Mouse (Mus musculus): ENCODE measurements at regions not wholly inside any gene's neighbourhood (a gene's known extent, or its start where the extent isn't known, plus 50 kb on each side); places are given as distances from the start of the nearest gene placed in this dataset.

GRCm38 (mm10) chr14:15273107-15273506 lies 165.7 kb downstream of the Lrrc3b start:
- no peak for DNase-seq

GRCm38 (mm10) chr14:15272364-15272763 lies 166.4 kb downstream of the Lrrc3b start:
- no peak for DNase-seq

- no peak for DNase-seq
These were observed 172.5 kb downstream of the Lrrc3b start for GRCm38 (mm10) chr14:15266287-15266686.

- DNase-seq: no peak
These were observed 175.8 kb downstream of the Lrrc3b start for GRCm38 (mm10) chr14:15262996-15263395.

GRCm38 (mm10) chr14:15255729-15256128 lies 183.1 kb downstream of the Lrrc3b start:
- peak; percentile 7 for DNase-seq

- DNase-seq: no peak
These were observed 233.2 kb downstream of the Lrrc3b start for GRCm38 (mm10) chr14:15205626-15206025.

- DNase-seq: no peak
These were observed 234.5 kb downstream of the Lrrc3b start for GRCm38 (mm10) chr14:15204284-15204683.

Data from layer of hippocampus, adult 9-11 months (tissue).